Mouse (Mus musculus) hindbrain, embryonic 11.5 days (tissue): ENCODE data around the gene Tmem88. TPM values are rescaled to one million over a fixed set of nuclear protein-coding genes. Genes with fewer than 3 reads are reported as not detected.

Experiments used
- ATAC-seq: fragments of 200-750 bp; cut with Nextera tagmentation; 2 replicates; pipeline ENCODE4 v1.8.0; 2017; ENCODE audit warnings: mild to moderate bottlenecking, moderate TSS enrichment, moderate library complexity; ENCODE audit not compliant: low FRiP score
- DNase-seq: peaks from one replicate; pipeline ENCODE4 v3.0.0-alpha.2; 2015; ENCODE audit warnings: low spot score
- H3K27ac ChIP-seq: fragments of 300-500 bp; sonication (generic); 2 replicates; pipeline ENCODE4 v1.5.1; 2014; ENCODE audit warnings: mild to moderate bottlenecking, low read depth, low read length
- H3K27me3 ChIP-seq: fragments of 300-500 bp; sonication (generic); 2 replicates; pipeline ENCODE4 v1.6.1; 2014; ENCODE audit warnings: mild to moderate bottlenecking, low read length, moderate library complexity, mixed read lengths; ENCODE audit not compliant: control insufficient read depth, insufficient read depth
- H3K36me3 ChIP-seq: fragments of 300-500 bp; sonication (generic); 2 replicates; pipeline ENCODE4 v1.6.1; 2014; ENCODE audit warnings: mild to moderate bottlenecking, low read length, moderate library complexity, mixed read lengths; ENCODE audit not compliant: control insufficient read depth, insufficient read depth
- H3K4me1 ChIP-seq: fragments of 300-500 bp; sonication (generic); replicated peaks from 2 replicates; pipeline ENCODE4 v1.6.1; 2014; ENCODE audit warnings: low read length, mixed read lengths; ENCODE audit not compliant: control insufficient read depth, insufficient read depth
- H3K4me2 ChIP-seq: fragments of 300-500 bp; sonication (generic); replicated peaks from 2 replicates; pipeline ENCODE4 v1.6.1; 2014; ENCODE audit warnings: mild to moderate bottlenecking, low read depth, low read length
- H3K4me3 ChIP-seq: fragments of 300-500 bp; sonication (generic); 2 replicates; pipeline ENCODE4 v1.5.1; 2014; ENCODE audit warnings: low read depth, low read length
- H3K9ac ChIP-seq: fragments of 300-500 bp; sonication (generic); 2 replicates; pipeline ENCODE4 v1.6.1; 2014; ENCODE audit warnings: low read depth, low read length
- H3K9me3 ChIP-seq: fragments of 300-500 bp; sonication (generic); 2 replicates; pipeline ENCODE4 v1.6.1; 2016; ENCODE audit warnings: low read length; ENCODE audit not compliant: control insufficient read depth
- WGBS: fragments of 180-500 bp; shearing (Covaris S2); extraction: QIAGEN DNeasy Blood & Tissue Kit; methylation state at CpG from one replicate; pipeline ENCODE4 v1.1.7; 2014; 5-methylcytosine and 5-hydroxymethylcytosine counted together
- polyA plus RNA-seq: library from polyadenylated mRNA; unstranded; fragments of >200 nt; fragmentation: Nextera tagmentation; extraction: Ambion mirVana; gene quantifications from 2 replicates; pipeline ENCODE4 v1.2.1, GENCODE M21; 2014

Tmem88 gene
- polyA plus RNA-seq, 1 experiment from 2014 or later: 17.1 TPM

DNA sequence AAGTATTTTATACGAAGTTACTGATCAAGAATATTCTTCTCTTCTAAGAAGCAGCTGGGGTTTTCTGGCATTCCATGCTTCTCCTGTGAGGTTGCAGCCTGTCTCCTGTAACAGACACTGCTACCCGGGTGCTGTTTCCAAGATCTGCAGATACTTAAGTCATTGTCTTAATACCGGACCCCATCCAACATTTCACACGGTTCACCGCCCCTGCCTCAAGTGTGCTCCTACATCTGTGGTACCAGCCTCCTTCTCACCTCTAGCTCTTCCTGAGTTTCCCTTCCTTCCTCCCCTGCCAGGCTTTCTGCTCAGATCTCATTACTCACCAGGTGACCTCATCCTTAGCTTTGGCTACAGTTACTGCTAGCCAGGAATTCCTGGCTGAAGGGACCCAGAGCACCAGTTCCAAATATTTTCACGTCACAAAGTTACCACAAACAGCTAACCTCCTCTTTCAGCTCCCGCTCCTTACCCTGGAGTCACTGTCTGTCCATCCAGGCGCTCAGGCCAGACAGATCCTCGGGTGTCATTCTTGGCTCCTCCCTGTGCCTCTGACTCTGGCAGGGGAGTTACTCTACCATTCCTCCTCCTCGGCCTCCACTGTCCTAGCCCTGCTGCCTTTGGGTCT lies 15.4 kb downstream of the Tmem88 start:
- Histone ChIP-seq H3K4me2 (no peak overlapping the region), H3K27me3 (no peaks in the 10 kb centered on the region), H3K27ac (no peak overlapping the region), H3K9ac (no peak overlapping the region), H3K36me3 (no peaks in the 10 kb centered on the region), H3K4me1 (no peaks in the 10 kb centered on the region), H3K9me3 (no peaks in the 10 kb centered on the region), H3K4me3 (no peak overlapping the region)
- WGBS: 76% methylated on average over 10 of the region's 10 CpGs
- no peak for ATAC-seq
- DNase-seq: no peak

- DNase-seq: no peak
- no peaks in the 10 kb centered on the region for H3K4me1 ChIP-seq
- no peak overlapping the region for H3K4me2 ChIP-seq
- H3K9me3 ChIP-seq: no peaks in the 10 kb centered on the region
- H3K4me3 ChIP-seq: no peak overlapping the region
- H3K27me3 ChIP-seq: no peaks in the 10 kb centered on the region
- ATAC-seq: no peak
- no peak overlapping the region for H3K9ac ChIP-seq
- no peak overlapping the region for H3K27ac ChIP-seq
- 92% methylated on average over 6 of the region's 6 CpGs for WGBS
- H3K36me3 ChIP-seq: no peaks in the 10 kb centered on the region
Observed at GRCm38 (mm10) chr11:69381356-69381755, 16.7 kb downstream of the Tmem88 start.

GRCm38 (mm10) chr11:69379600-69379999 lies 18.4 kb downstream of the Tmem88 start:
- Histone ChIP-seq H3K4me1 (no peaks in the 10 kb centered on the region), H3K4me2 (no peak overlapping the region), H3K27me3 (no peaks in the 10 kb centered on the region), H3K27ac (no peak overlapping the region), H3K9ac (no peak overlapping the region), H3K4me3 (no peak overlapping the region), H3K36me3 (no peaks in the 10 kb centered on the region), H3K9me3 (no peaks in the 10 kb centered on the region)
- 78% methylated on average over 3 of the region's 3 CpGs for WGBS
- ATAC-seq (no peak), DNase-seq (no peak)

DNA sequence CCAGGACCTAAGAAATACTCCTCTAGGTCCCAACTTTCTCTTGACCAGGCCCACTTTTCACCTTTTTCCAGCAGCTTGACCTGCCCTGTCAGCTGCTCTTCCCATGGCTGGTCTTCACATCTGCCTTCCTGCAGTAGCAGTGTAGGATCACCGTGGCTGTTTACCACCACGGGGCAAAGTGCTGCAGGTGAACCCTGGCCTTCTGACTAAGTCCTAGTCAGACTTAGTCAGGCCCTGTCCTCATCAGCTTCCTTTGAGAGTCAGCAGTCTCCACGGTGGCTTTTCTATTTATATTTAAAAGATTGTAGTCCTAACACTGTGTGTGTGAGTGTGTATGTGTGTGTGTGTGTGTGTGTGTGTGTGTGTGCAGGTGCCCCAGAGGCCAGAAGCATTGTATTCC lies 20.3 kb downstream of the Tmem88 start:
- Histone ChIP-seq H3K27ac (no peak overlapping the region), H3K9ac (no peak overlapping the region), H3K9me3 (no peaks in the 10 kb centered on the region), H3K4me1 (no peaks in the 10 kb centered on the region; the same call in 1 of the 2 replicates), H3K4me2 (no peak overlapping the region), H3K4me3 (no peak overlapping the region), H3K36me3 (no peaks in the 10 kb centered on the region), H3K27me3 (no peaks in the 10 kb centered on the region)
- ATAC-seq (no peak), DNase-seq (no peak)
- WGBS: 78% methylated on average over 3 of the region's 3 CpGs

GRCm38 (mm10) chr11:69375646-69376045 lies 22.4 kb downstream of the Tmem88 start:
- ATAC-seq (no peak), DNase-seq (no peak)
- H3K9ac ChIP-seq: no peak overlapping the region
- H3K36me3 ChIP-seq: no peaks in the 10 kb centered on the region
- H3K9me3 ChIP-seq: no peaks in the 10 kb centered on the region
- H3K4me3 ChIP-seq: no peak overlapping the region
- no peak overlapping the region for H3K27ac ChIP-seq
- WGBS: 88% methylated on average over 4 of the region's 4 CpGs
- H3K27me3 ChIP-seq: no peaks in the 10 kb centered on the region
- no peak overlapping the region for H3K4me2 ChIP-seq
- peaks cover 11% of the 10 kb centered on the region for H3K4me1 ChIP-seq

DNA sequence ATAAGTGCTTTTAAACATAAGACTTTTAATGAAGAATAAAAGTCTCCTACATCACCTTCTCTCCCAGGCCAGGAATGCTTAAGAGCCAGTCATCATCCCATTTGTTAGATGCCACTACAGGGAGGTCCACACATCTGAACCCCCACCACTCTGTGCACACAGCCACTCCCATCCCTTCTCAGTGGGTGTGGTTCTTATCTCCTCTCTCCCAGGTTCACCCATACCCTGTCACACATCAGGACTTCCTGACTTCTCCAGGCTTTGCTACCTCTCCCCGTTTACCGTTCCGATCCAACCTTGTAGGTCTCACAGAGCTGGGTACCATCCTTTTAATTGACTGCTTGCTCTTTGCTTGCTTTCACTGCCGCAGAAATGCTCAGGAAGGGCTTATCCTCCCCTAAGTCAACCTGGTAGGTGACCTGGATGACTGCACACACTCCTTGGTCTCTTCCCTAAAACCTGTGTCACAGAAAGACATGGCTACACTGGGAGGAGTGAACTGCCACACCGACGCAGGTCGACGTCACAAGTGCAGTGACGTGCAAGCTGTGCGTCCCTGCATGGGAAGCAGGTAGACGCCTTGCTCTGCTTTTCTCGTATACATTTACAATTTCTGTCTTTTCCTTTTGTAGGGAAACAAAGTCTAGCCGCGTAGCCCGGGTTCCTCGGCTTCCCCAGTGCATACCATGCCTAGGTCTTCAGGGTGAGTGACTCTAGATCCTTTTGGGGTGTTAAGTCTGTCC lies 24.6 kb downstream of the Tmem88 start:
- WGBS: 91% methylated on average over 16 of the region's 16 CpGs
- no peaks in the 10 kb centered on the region for H3K9me3 ChIP-seq
- DNase-seq (no peak), ATAC-seq (no peak)
- no peak overlapping the region for H3K4me3 ChIP-seq
- no peaks in the 10 kb centered on the region for H3K27me3 ChIP-seq
- H3K27ac ChIP-seq: no peak overlapping the region
- H3K36me3 ChIP-seq: no peaks in the 10 kb centered on the region
- no peak overlapping the region for H3K9ac ChIP-seq
- H3K4me2 ChIP-seq: no peak overlapping the region
- peaks cover 11% of the 10 kb centered on the region for H3K4me1 ChIP-seq

DNA sequence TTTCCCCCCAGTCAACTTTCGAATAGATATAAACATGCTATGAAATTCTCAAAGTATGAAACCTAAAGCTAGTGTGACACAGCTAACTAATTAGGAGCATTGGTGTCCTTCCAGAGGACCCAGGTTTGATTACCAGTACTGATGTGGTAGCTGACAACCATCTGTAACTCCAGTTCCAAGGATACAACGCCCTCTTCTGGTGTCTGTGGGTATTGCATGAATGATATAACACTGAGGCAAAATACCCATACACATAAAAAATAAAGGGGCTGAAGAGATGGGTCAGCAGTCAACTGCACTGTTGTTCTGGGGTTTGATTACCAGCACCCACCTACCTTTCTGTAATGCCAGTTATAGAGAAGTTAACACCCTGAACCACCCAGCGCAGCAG lies 25.3 kb downstream of the Tmem88 start:
- H3K4me1 ChIP-seq: peaks cover 14% of the 10 kb centered on the region
- WGBS: 66% methylated on average over 3 of the region's 3 CpGs
- H3K9me3 ChIP-seq: no peaks in the 10 kb centered on the region
- H3K27ac ChIP-seq: peak overlapping the region; percentile 75; the same call in 1 of the 2 replicates
- DNase-seq (no peak), ATAC-seq (no peak)
- H3K4me3 ChIP-seq: no peak overlapping the region
- no peak overlapping the region for H3K4me2 ChIP-seq
- H3K36me3 ChIP-seq: no peaks in the 10 kb centered on the region
- no peak overlapping the region for H3K9ac ChIP-seq
- no peaks in the 10 kb centered on the region for H3K27me3 ChIP-seq

DNA sequence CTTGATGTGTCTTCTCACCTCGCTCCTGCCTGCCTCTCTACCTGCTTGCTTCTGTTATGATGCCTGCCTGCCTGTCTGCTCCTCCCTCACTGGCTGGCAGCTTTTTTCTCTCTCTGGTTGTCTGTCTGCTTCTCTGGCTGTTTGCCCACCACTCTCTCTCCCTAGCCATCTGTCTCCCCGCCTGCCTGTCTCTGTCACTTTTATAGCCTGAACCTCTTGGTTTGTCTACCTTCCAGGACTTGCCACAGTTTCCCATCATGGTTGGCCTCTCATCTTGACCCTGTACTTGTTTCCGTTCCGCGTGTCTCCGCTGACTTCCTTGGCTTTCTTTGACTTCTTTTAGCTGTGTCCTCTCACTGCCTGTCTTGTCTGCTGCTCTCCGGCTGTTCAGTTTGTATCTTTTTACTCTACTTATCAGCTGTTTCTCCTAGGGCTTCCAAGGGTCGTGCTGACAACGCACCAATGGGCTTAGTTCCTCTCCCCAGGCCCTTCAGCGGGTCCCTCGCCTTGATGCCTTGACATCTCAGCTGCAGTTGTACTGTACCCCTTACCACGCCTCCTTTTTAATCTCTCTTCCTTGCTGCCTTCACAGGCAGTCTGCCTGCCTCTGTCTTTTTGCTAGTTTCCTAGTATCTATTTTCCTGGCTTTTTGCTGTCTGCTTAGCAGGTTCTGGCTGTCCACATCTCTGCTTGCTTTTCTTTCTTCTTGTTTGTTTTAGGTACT lies 25.8 kb downstream of the Tmem88 start:
- no peaks in the 10 kb centered on the region for H3K27me3 ChIP-seq
- DNase-seq: no peak
- H3K9ac ChIP-seq: peak overlapping the region; percentile 20
- no peak overlapping the region for H3K4me2 ChIP-seq
- H3K9me3 ChIP-seq: no peaks in the 10 kb centered on the region
- peak overlapping the region; percentile 3; the same call in 1 of the 2 replicates for H3K4me3 ChIP-seq
- H3K27ac ChIP-seq: peak overlapping the region; percentile 75
- ATAC-seq: no peak
- H3K36me3 ChIP-seq: no peaks in the 10 kb centered on the region
- WGBS: 52% methylated on average over 12 of the region's 12 CpGs
- H3K4me1 ChIP-seq: peaks cover 14% of the 10 kb centered on the region
